Mouse (Mus musculus) liver, postnatal 0 days (tissue): ENCODE measurements around the gene Gpr3.

Source experiments
- CTCF ChIP-seq: sonication (generic); IDR thresholded peaks from 2 replicates; pipeline ENCODE4 v1.5.1; 2016; ENCODE audit warnings: antibody characterized with exemption, low read depth
- EP300 ChIP-seq: IDR thresholded peaks from 2 replicates; pipeline ENCODE4 v1.6.1; 2016; ENCODE audit warnings: antibody characterized with exemption, low read depth, mild to moderate bottlenecking

DNA sequence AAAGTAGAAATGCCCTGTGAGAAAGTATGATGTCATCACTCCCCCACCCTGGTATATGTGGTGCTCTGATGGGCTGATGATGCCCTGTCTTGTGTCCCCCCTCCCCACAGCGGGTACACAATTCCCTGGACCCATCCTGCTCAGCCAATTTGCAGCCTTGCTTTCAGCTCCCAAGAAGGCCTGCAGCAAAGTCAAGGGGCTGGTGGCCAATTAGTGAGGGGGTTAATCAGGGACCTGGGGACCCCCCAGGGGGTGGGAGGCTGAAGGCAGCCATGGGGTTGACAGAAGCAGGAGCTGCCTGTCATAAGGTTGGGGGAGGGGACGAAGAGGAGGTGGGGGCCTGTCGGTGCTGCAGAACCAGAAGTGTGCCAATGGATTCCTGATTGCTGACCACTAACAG is 8.7 kb downstream of the Gpr3 start:
- TF ChIP-seq CTCF, result no peak
- no peak for TF ChIP-seq EP300
